Mouse (Mus musculus) brain, embryonic 14.5 days (tissue): ENCODE measurements at regions not wholly inside any gene's neighbourhood (a gene's known extent, or its start where the extent isn't known, plus 50 kb on each side); places are given as distances from the start of the nearest gene placed in this dataset.

Experiments used
- CTCF ChIP-seq: fragments of 200-500 bp; IDR thresholded peaks from 2 replicates; pipeline ENCODE4 v1.5.1; 2012; ENCODE audit warnings: inconsistent platforms, mild to moderate bottlenecking, moderate library complexity, borderline replicate concordance; ENCODE audit not compliant: insufficient read depth, insufficient read length; ENCODE audit errors: extremely low read depth
- POLR2A ChIP-seq: fragments of 200-500 bp; IDR thresholded peaks from 2 replicates; pipeline ENCODE4 v1.6.1; 2012; ENCODE audit warnings: mild to moderate bottlenecking, inconsistent platforms, borderline replicate concordance; ENCODE audit not compliant: poor library complexity, insufficient read depth, insufficient read length, severe bottlenecking; ENCODE audit errors: extremely low read depth

GRCm38 (mm10) chr15:13393155-13393554 is 219.7 kb upstream of the Cdh6 start:
- TF ChIP-seq CTCF (no peak), POLR2A (no peak)
